Mouse (Mus musculus) kidney, adult 2 months (tissue): ENCODE data around the gene Map4k4. TPM values are rescaled to one million over a fixed set of nuclear protein-coding genes. Genes with fewer than 3 reads are reported as not detected.

Source experiments
- DNase-seq: peaks from one replicate; pipeline ENCODE4 v3.0.0; 2021
- H3K27ac ChIP-seq: fragments of 200-500 bp; 2 replicates; pipeline ENCODE4 v1.5.1; 2012; ENCODE audit warnings: low read depth, low read length, control low read depth, inconsistent platforms; ENCODE audit not compliant: insufficient read depth
- H3K27me3 ChIP-seq: fragments of 200-500 bp; replicated peaks from 2 replicates; pipeline ENCODE4 v1.6.1; 2012; ENCODE audit warnings: mild to moderate bottlenecking, moderate library complexity, low read length, inconsistent platforms; ENCODE audit not compliant: control insufficient read depth, insufficient read depth
- H3K36me3 ChIP-seq: fragments of 200-500 bp; 2 replicates; pipeline ENCODE4 v1.6.1; 2012; ENCODE audit warnings: mild to moderate bottlenecking, moderate library complexity, low read length, inconsistent platforms; ENCODE audit not compliant: control insufficient read depth, insufficient read depth
- H3K4me1 ChIP-seq: fragments of 200-500 bp; 2 replicates; pipeline ENCODE4 v1.6.1; 2011; ENCODE audit warnings: low read length; ENCODE audit not compliant: control insufficient read depth, insufficient read depth
- H3K4me3 ChIP-seq: fragments of 200-500 bp; 2 replicates; pipeline ENCODE4 v1.5.1; 2011; ENCODE audit warnings: mild to moderate bottlenecking, low read depth, low read length, control low read depth; ENCODE audit not compliant: insufficient read depth
- CTCF ChIP-seq: fragments of 200-500 bp; conservative IDR thresholded peaks from 2 replicates; pipeline ENCODE4 v1.5.1; 2011; ENCODE audit warnings: low read depth, mild to moderate bottlenecking, control low read depth, low read length, moderate library complexity, mixed read lengths; ENCODE audit not compliant: insufficient read depth, insufficient read length
- POLR2A ChIP-seq: fragments of 200-500 bp; IDR thresholded peaks from one replicate; pipeline ENCODE4 v1.6.1; 2011; ENCODE audit warnings: low read depth, low read length, control low read depth
- WGBS: fragments of 180-500 bp; shearing (Covaris S2); methylation state at CpG from one replicate; pipeline ENCODE4 v1.1.7; 2018; 5-methylcytosine and 5-hydroxymethylcytosine counted together
- polyA plus RNA-seq: library from polyadenylated mRNA; depleted of rRNA; stranded (reverse); fragments of >200 nt; gene quantifications from 2 replicates; pipeline ENCODE4 v1.2.3, GENCODE M21; 2012

Map4k4 gene
- polyA plus RNA-seq, 1 experiment: 29.2 TPM

GRCm38 (mm10) chr1:40029597-40029996 is 128.9 kb downstream of the Map4k4 start:
- TF ChIP-seq CTCF: no peak
- no peak for TF ChIP-seq POLR2A
- 95% methylated on average over 5 of the region's 5 CpGs for WGBS

GRCm38 (mm10) chr1:40030287-40030975 is 129.7 kb downstream of the Map4k4 start:
- no peaks in the 10 kb centered on the region for H3K36me3 ChIP-seq
- DNase-seq: no peak
- TF ChIP-seq CTCF (no peak), POLR2A (no peak)
- no peaks in the 10 kb centered on the region for H3K4me1 ChIP-seq
- H3K27ac ChIP-seq: no peak overlapping the region
- no peak overlapping the region for H3K4me3 ChIP-seq
- 87% methylated on average over 14 of the region's 14 CpGs for WGBS
- no peaks in the 10 kb centered on the region; the same call in 1 of the 2 replicates for H3K27me3 ChIP-seq

More at GRCm38 (mm10) chr1:40029597-40029996, 128.9 kb downstream of the Map4k4 start:
- H3K27ac ChIP-seq: no peak overlapping the region
- H3K4me3 ChIP-seq: no peak overlapping the region
- H3K4me1 ChIP-seq: peaks cover 4% of the 10 kb centered on the region; the same call in 1 of the 2 replicates
- no peaks in the 10 kb centered on the region for H3K36me3 ChIP-seq
- no peak for DNase-seq
- no peaks in the 10 kb centered on the region for H3K27me3 ChIP-seq

GRCm38 (mm10) chr1:40030976-40031356 is 130.3 kb downstream of the Map4k4 start:
- no peaks in the 10 kb centered on the region for H3K4me1 ChIP-seq
- 94% methylated on average over 8 of the region's 8 CpGs for WGBS
- no peaks in the 10 kb centered on the region for H3K36me3 ChIP-seq
- TF ChIP-seq CTCF (no peak), POLR2A (no peak)
- H3K27ac ChIP-seq: no peak overlapping the region
- no peak for DNase-seq
- H3K27me3 ChIP-seq: no peaks in the 10 kb centered on the region; the same call in 1 of the 2 replicates
- no peak overlapping the region for H3K4me3 ChIP-seq

GRCm38 (mm10) chr1:40031626-40032025 is 130.9 kb downstream of the Map4k4 start:
- Histone ChIP-seq H3K4me3 (no peak overlapping the region), H3K27me3 (no peaks in the 10 kb centered on the region; the same call in 1 of the 2 replicates), H3K27ac (no peak overlapping the region), H3K4me1 (no peaks in the 10 kb centered on the region), H3K36me3 (no peaks in the 10 kb centered on the region)
- TF ChIP-seq CTCF: no peak
- TF ChIP-seq POLR2A: no peak
- 90% methylated on average over 2 of the region's 2 CpGs for WGBS
- no peak for DNase-seq

DNA sequence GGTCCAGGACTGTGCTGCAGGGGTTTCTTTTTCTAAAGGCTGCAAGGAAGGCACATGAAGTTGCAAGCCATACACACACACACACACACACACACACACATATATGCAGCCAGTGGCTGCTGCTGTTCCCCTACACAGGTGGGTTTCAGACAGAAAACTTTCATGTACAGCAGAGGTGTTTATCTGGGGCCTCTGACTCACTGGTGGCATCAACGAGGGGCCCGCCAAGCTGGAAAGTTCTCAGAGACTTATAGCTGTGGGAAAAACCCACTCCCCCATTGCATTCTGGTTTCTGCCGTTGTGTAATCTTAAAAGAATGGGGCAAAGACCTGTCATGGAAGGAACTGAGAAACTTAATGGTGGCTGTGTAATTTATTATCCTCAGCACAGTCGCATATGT is 132.6 kb downstream of the Map4k4 start:
- WGBS: 72% methylated on average over 4 of the region's 4 CpGs
- Histone ChIP-seq H3K4me1 (no peaks in the 10 kb centered on the region), H3K36me3 (no peaks in the 10 kb centered on the region), H3K27ac (no peak overlapping the region), H3K27me3 (no peaks in the 10 kb centered on the region; the same call in 1 of the 2 replicates), H3K4me3 (no peak overlapping the region)
- TF ChIP-seq CTCF: no peak
- TF ChIP-seq POLR2A: no peak
- DNase-seq: no peak

- no peaks in the 10 kb centered on the region for H3K4me1 ChIP-seq
- H3K27me3 ChIP-seq: no peaks in the 10 kb centered on the region; the same call in 1 of the 2 replicates
- H3K4me3 ChIP-seq: no peak overlapping the region
- H3K27ac ChIP-seq: no peak overlapping the region
- WGBS: 65% methylated on average over 12 of the region's 12 CpGs
- no peak for TF ChIP-seq POLR2A
- TF ChIP-seq CTCF: no peak
- no peak for DNase-seq
- H3K36me3 ChIP-seq: no peaks in the 10 kb centered on the region
Measured at GRCm38 (mm10) chr1:40033743-40034420, 133.2 kb downstream of the Map4k4 start.

GRCm38 (mm10) chr1:40037831-40038230 is 137.1 kb downstream of the Map4k4 start:
- no peak for DNase-seq
- 91% methylated on average over 6 of the region's 6 CpGs for WGBS
- Histone ChIP-seq H3K27me3 (no peaks in the 10 kb centered on the region; the same call in 1 of the 2 replicates), H3K27ac (no peak overlapping the region), H3K4me3 (no peak overlapping the region), H3K4me1 (no peaks in the 10 kb centered on the region), H3K36me3 (no peaks in the 10 kb centered on the region)
- TF ChIP-seq POLR2A: no peak
- no peak for TF ChIP-seq CTCF
